Mouse (Mus musculus): ENCODE data around the gene Olfr671. TPM values are rescaled to one million over a fixed set of nuclear protein-coding genes. Genes with fewer than 3 reads are reported as not detected.

Olfr671 gene
- polyA plus RNA-seq (2012; rRNA removed; ENCODE audit: low replicate concordance): not detected in 2 replicates

GRCm38 (mm10) chr7:104979026-104979425 lies at the start of gene Olfr671:
Gene Olfr671, minus strand, starts transcription at chr7:104979126.

GRCm38 (mm10) chr7:105028360-105028759 lies 49.4 kb upstream of the Olfr671 start, which contains the start of gene Olfr675:
Gene Olfr675, minus strand, starts transcription at chr7:105028460.

GRCm38 (mm10) chr7:105001929-105002328 lies 23.0 kb upstream of the Olfr671 start, which contains the start of gene Olfr672:
Gene Olfr672, minus strand, starts transcription at chr7:105002029.

DNA sequence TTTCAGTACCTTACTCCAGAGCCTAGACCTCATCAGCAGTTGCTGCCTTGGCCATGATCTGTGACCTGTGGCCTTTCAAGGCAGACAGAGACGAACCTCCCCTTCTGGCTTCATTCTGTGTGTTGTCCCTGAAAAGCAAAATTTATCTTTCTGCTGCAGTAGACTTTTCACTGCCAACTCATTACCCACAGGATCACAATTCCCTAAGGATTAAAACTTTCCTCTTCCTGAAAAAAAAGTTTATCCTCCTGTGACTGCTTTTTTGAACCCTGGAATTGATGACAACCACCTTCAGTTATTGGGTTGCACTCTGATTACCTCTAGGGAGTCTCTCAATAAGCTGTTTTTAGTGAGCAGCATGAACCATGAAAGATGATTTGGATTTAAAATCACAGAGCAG lies 16.4 kb downstream of the Olfr671 start, which contains the start of gene Olfr670:
TSS of gene Olfr670 (minus strand) at position 101 of the 400 bp plus-strand sequence.

DNA sequence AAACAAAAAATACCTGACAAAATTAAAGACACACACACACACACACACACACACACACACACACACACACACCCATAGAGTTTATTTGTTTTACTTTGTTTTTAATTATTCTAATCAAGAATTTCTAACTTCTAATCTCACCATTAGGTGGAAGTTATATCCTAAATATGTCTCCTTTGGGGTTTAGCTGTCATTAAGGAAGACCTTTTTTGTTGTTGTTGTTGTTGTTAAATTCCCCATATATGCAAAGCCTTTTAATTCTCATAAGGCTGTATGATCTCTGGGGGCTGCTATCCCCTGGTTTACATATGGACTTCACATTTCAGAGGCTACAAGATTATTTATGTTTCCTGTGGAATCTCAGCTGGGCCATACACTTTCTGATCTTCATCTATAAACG lies 45.0 kb downstream of the Olfr671 start, which contains the start of gene Olfr669:
TSS of gene Olfr669 (plus strand) at position 301 of the 400 bp plus-strand sequence.

DNA sequence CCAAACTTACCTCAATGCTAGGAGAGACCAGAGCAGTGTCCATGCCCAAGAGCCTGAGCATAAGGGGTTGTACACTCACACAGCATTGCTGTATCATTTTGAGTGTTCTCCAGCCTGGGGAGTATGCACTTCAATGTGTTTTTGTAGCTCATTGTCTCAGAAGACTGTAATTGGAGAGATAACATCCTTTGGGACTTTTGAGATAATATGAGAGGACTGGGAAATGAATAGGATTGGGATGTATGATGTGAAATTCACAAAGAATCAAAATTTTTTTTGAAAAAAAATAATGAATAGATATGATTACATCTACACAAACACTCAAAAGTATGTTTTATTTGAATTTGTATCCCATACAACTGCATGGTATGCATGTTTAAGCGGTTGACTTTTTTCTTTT lies 51.0 kb downstream of the Olfr671 start, which contains the start of gene Olfr668:
TSS of gene Olfr668 (minus strand) at position 101 of the 400 bp plus-strand sequence.

Other genes starting within 250 kb of the Olfr671 start
- gene Usp17le, start 201.7 kb downstream of the Olfr671 start, polyA plus RNA-seq (2012; rRNA removed; ENCODE audit: low replicate concordance): not detected in 2 replicates
- gene Usp17lb, start 136.5 kb downstream of the Olfr671 start, polyA plus RNA-seq (2012; rRNA removed; ENCODE audit: low replicate concordance): not detected in 2 replicates
- gene Usp17la, start 122.1 kb downstream of the Olfr671 start, polyA plus RNA-seq (2012; rRNA removed; ENCODE audit: low replicate concordance): not detected in 2 replicates
- not detected in 2 replicates for gene Olfr665, start 101.1 kb downstream of the Olfr671 start, polyA plus RNA-seq (2012; rRNA removed; ENCODE audit: low replicate concordance)
- not detected in 2 replicates for gene Olfr666, start 83.2 kb downstream of the Olfr671 start, polyA plus RNA-seq (2012; rRNA removed; ENCODE audit: low replicate concordance)
- gene Olfr667, start 57.6 kb downstream of the Olfr671 start, polyA plus RNA-seq (2012; rRNA removed; ENCODE audit: low replicate concordance): not detected in 2 replicates
- not detected in 2 replicates for gene Olfr668, start 51.1 kb downstream of the Olfr671 start, polyA plus RNA-seq (2012; rRNA removed; ENCODE audit: low replicate concordance)
- gene Olfr669, start 44.9 kb downstream of the Olfr671 start, polyA plus RNA-seq (2012; rRNA removed; ENCODE audit: low replicate concordance): not detected in 2 replicates
- not detected in 2 replicates for gene Olfr670, start 16.5 kb downstream of the Olfr671 start, polyA plus RNA-seq (2012; rRNA removed; ENCODE audit: low replicate concordance)
- gene Olfr672, start 22.9 kb upstream of the Olfr671 start, polyA plus RNA-seq (2012; rRNA removed; ENCODE audit: low replicate concordance): not detected in 2 replicates
- gene Olfr675, start 49.3 kb upstream of the Olfr671 start, polyA plus RNA-seq (2012; rRNA removed; ENCODE audit: low replicate concordance): not detected in 2 replicates
- not detected in 2 replicates for gene Olfr676, start 53.6 kb upstream of the Olfr671 start, polyA plus RNA-seq (2012; rRNA removed; ENCODE audit: low replicate concordance)
- not detected in 2 replicates for gene Olfr677, start 72.2 kb upstream of the Olfr671 start, polyA plus RNA-seq (2012; rRNA removed; ENCODE audit: low replicate concordance)
- gene Olfr678, start 85.3 kb upstream of the Olfr671 start, polyA plus RNA-seq (2012; rRNA removed; ENCODE audit: low replicate concordance): not detected in 2 replicates
- gene Olfr679, start 102.1 kb upstream of the Olfr671 start, polyA plus RNA-seq (2012; rRNA removed; ENCODE audit: low replicate concordance): not detected in 2 replicates
- gene Olfr680-ps1, start 113.7 kb upstream of the Olfr671 start, polyA plus RNA-seq (2012; rRNA removed; ENCODE audit: low replicate concordance): not detected in 2 replicates
- gene Olfr681, start 137.7 kb upstream of the Olfr671 start, polyA plus RNA-seq (2012; rRNA removed; ENCODE audit: low replicate concordance): not detected in 2 replicates
- gene Olfr683, start 167.9 kb upstream of the Olfr671 start, polyA plus RNA-seq (2012; rRNA removed; ENCODE audit: low replicate concordance): not detected in 2 replicates
- gene Olfr684, start 184.5 kb upstream of the Olfr671 start, polyA plus RNA-seq (2012; rRNA removed; ENCODE audit: low replicate concordance): not detected in 2 replicates
- gene Olfr685, start 206.9 kb upstream of the Olfr671 start, polyA plus RNA-seq (2012; rRNA removed; ENCODE audit: low replicate concordance): not detected in 2 replicates
- gene Olfr686, start 228.4 kb upstream of the Olfr671 start, polyA plus RNA-seq (2012; rRNA removed; ENCODE audit: low replicate concordance): not detected in 2 replicates

Measured in subcutaneous adipose tissue, adult 2 months (tissue).